Mouse (Mus musculus): ENCODE data around the gene Klhl33. TPM values are rescaled to one million over a fixed set of nuclear protein-coding genes. Genes with fewer than 3 reads are reported as not detected.

Gene Klhl33
- polyA plus RNA-seq, 1 experiment from 2014 or later: 0.35 TPM

- Histone ChIP-seq H3K36me3 (ENCODE audit: control insufficient read depth, insufficient read depth, low read length) (no peaks in the 10 kb centered on the region), H3K27ac (ENCODE audit: low read length) (no peak overlapping the region), H3K4me1 (ENCODE audit: control insufficient read depth, insufficient read depth, low read length) (peaks cover 4% of the 10 kb centered on the region; the same call in 1 of the 2 replicates), H3K27me3 (ENCODE audit: control insufficient read depth, insufficient read depth, low read length) (peaks cover 2% of the 10 kb centered on the region; the same call in 1 of the 2 replicates), H3K9me3 (ENCODE audit: control insufficient read depth, low read depth, low read length) (no peaks in the 10 kb centered on the region), H3K9ac (replicated peaks; ENCODE audit: low read depth, low read length) (peak overlapping the region; percentile 36), H3K4me3 (ENCODE audit: low read depth, low read length) (peak overlapping the region; percentile 35), H3K4me2 (replicated peaks; ENCODE audit: low read depth, low read length) (peak overlapping the region; percentile 73)
- WGBS: 11% methylated on average over 19 of the region's 19 CpGs
- ATAC-seq (ENCODE audit: insufficient number of reproducible peaks, insufficient read depth, low FRiP score, low read depth): no peak
Measured at GRCm38 (mm10) chr14:50895985-50896746, 1.1 kb downstream of the Klhl33 start.

GRCm38 (mm10) chr14:50895407-50895806, 1.9 kb downstream of the Klhl33 start:
- Histone ChIP-seq H3K27ac (ENCODE audit: low read length) (no peak overlapping the region), H3K9ac (replicated peaks; ENCODE audit: low read depth, low read length) (no peak overlapping the region), H3K4me2 (replicated peaks; ENCODE audit: low read depth, low read length) (no peak overlapping the region), H3K4me3 (ENCODE audit: low read depth, low read length) (no peak overlapping the region), H3K27me3 (ENCODE audit: control insufficient read depth, insufficient read depth, low read length) (peaks cover 2% of the 10 kb centered on the region; the same call in 1 of the 2 replicates), H3K9me3 (ENCODE audit: control insufficient read depth, low read depth, low read length) (no peaks in the 10 kb centered on the region), H3K36me3 (ENCODE audit: control insufficient read depth, insufficient read depth, low read length) (no peaks in the 10 kb centered on the region), H3K4me1 (ENCODE audit: control insufficient read depth, insufficient read depth, low read length) (peaks cover 4% of the 10 kb centered on the region; the same call in 1 of the 2 replicates)
- ATAC-seq (ENCODE audit: insufficient number of reproducible peaks, insufficient read depth, low FRiP score, low read depth): no peak

DNA sequence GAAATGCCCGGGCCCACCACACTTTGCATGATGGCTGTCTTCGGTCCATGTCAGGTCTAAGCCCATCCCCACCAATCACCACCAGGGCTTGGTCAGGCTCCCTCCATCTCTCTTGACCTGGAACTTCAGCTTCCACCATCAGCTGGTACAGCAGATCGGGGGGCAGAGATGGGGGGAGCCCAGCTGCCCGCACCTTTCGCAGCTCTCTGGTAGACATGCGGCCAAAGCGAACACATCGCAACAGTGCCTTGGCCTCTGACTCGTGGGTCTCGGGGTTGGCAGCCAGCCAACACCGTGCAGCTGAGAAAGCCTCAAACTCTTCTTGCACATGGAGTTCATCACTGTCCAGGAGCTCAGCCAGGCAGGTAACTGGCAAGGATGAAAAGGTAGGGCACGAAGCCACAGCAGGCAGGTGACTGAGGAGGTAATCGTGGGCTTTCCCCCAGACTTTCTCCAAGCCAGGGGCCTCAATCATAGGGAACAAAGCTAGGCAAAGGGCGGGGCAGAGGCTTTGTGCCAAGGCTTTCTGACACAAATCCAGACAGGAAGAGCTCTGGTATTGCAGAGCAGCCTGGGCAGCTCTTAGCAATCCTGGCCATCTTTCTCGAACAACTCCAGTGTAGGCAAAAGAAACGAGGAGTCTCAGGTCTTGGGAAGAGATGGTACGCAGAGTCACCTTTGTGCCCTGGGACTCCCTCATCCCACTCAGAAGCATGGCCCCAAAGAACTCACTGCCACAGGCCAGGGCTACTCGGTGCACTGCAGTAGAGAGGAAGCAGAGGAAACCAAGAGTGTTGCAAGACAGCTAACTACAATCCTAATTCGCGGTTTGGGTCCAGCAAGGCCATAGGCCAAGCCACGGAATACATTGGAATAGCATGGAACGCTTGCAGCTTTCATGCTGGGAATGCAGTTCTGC, 4.5 kb downstream of the Klhl33 start:
- Histone ChIP-seq H3K4me1 (ENCODE audit: control insufficient read depth, insufficient read depth, low read length) (peaks cover 4% of the 10 kb centered on the region; the same call in 1 of the 2 replicates), H3K4me2 (replicated peaks; ENCODE audit: low read depth, low read length) (no peak overlapping the region), H3K4me3 (ENCODE audit: low read depth, low read length) (no peak overlapping the region), H3K27me3 (ENCODE audit: control insufficient read depth, insufficient read depth, low read length) (peaks cover 2% of the 10 kb centered on the region; the same call in 1 of the 2 replicates), H3K27ac (ENCODE audit: low read length) (no peak overlapping the region), H3K36me3 (ENCODE audit: control insufficient read depth, insufficient read depth, low read length) (no peaks in the 10 kb centered on the region), H3K9me3 (ENCODE audit: control insufficient read depth, low read depth, low read length) (no peaks in the 10 kb centered on the region), H3K9ac (replicated peaks; ENCODE audit: low read depth, low read length) (no peak overlapping the region)
- no peak for ATAC-seq (ENCODE audit: insufficient number of reproducible peaks, insufficient read depth, low FRiP score, low read depth)
- WGBS: 75% methylated on average over 22 of the region's 22 CpGs

GRCm38 (mm10) chr14:50892091-50892490, 5.2 kb downstream of the Klhl33 start:
- 84% methylated on average over 7 of the region's 7 CpGs for WGBS
- Histone ChIP-seq H3K36me3 (ENCODE audit: control insufficient read depth, insufficient read depth, low read length) (no peaks in the 10 kb centered on the region), H3K27ac (ENCODE audit: low read length) (no peak overlapping the region), H3K4me2 (replicated peaks; ENCODE audit: low read depth, low read length) (no peak overlapping the region), H3K27me3 (ENCODE audit: control insufficient read depth, insufficient read depth, low read length) (peaks cover 2% of the 10 kb centered on the region; the same call in 1 of the 2 replicates), H3K4me1 (ENCODE audit: control insufficient read depth, insufficient read depth, low read length) (peaks cover 4% of the 10 kb centered on the region; the same call in 1 of the 2 replicates), H3K9me3 (ENCODE audit: control insufficient read depth, low read depth, low read length) (no peaks in the 10 kb centered on the region), H3K4me3 (ENCODE audit: low read depth, low read length) (no peak overlapping the region), H3K9ac (replicated peaks; ENCODE audit: low read depth, low read length) (no peak overlapping the region)
- no peak for ATAC-seq (ENCODE audit: insufficient number of reproducible peaks, insufficient read depth, low FRiP score, low read depth)

GRCm38 (mm10) chr14:50891621-50892020, 5.7 kb downstream of the Klhl33 start:
- Histone ChIP-seq H3K9ac (replicated peaks; ENCODE audit: low read depth, low read length) (no peak overlapping the region), H3K9me3 (ENCODE audit: control insufficient read depth, low read depth, low read length) (no peaks in the 10 kb centered on the region), H3K4me1 (ENCODE audit: control insufficient read depth, insufficient read depth, low read length) (peaks cover 4% of the 10 kb centered on the region; the same call in 1 of the 2 replicates), H3K27me3 (ENCODE audit: control insufficient read depth, insufficient read depth, low read length) (peaks cover 2% of the 10 kb centered on the region; the same call in 1 of the 2 replicates), H3K4me2 (replicated peaks; ENCODE audit: low read depth, low read length) (no peak overlapping the region), H3K36me3 (ENCODE audit: control insufficient read depth, insufficient read depth, low read length) (no peaks in the 10 kb centered on the region), H3K27ac (ENCODE audit: low read length) (no peak overlapping the region), H3K4me3 (ENCODE audit: low read depth, low read length) (no peak overlapping the region)
- ATAC-seq (ENCODE audit: insufficient number of reproducible peaks, insufficient read depth, low FRiP score, low read depth): no peak
- WGBS: 90% methylated on average over 8 of the region's 8 CpGs

DNA sequence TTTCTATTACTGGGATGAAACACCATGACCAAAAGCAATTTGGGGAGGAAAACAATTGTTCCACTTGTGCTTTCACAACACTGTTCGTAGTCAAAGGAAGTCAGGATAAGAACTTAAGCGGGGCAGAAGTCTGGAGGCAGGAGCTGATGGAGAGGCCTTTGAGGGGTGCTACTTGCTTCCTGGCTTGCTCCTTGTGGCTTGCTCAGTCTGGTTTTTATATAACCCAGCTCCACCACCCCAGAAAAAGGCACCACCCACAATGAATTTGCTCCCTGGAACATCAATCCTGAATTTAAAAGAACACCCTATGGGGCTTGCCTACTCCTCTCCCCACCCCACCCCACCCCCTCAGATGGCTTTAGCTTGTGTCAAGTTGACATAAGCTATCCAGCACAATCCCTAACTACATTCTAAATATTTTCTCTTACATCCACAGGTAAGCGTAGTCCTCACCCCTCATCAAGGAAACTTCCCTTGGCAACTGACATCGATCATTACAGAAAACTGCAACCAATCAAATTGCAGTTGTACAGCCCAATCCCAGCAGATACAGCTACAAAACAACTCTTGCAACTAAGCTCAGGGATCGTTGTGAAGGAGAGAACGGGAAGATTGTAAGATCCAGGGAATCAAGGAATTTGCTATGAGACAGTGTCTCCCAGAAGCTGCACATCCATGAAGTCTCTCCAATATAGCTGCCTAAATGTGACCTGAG, 20.9 kb downstream of the Klhl33 start:
- WGBS: 87% methylated on average over 6 of the region's 6 CpGs
- no peak overlapping the region for H3K4me3 ChIP-seq (ENCODE audit: low read depth, low read length)
- no peaks in the 10 kb centered on the region for H3K36me3 ChIP-seq (ENCODE audit: control insufficient read depth, insufficient read depth, low read length)
- ATAC-seq (ENCODE audit: insufficient number of reproducible peaks, insufficient read depth, low FRiP score, low read depth): no peak
- H3K27ac ChIP-seq (ENCODE audit: low read length): no peak overlapping the region
- no peaks in the 10 kb centered on the region for H3K4me1 ChIP-seq (ENCODE audit: control insufficient read depth, insufficient read depth, low read length)
- no peak overlapping the region for H3K4me2 ChIP-seq (replicated peaks; ENCODE audit: low read depth, low read length)
- H3K27me3 ChIP-seq (ENCODE audit: control insufficient read depth, insufficient read depth, low read length): no peaks in the 10 kb centered on the region
- H3K9me3 ChIP-seq (ENCODE audit: control insufficient read depth, low read depth, low read length): no peaks in the 10 kb centered on the region
- H3K9ac ChIP-seq (replicated peaks; ENCODE audit: low read depth, low read length): no peak overlapping the region

GRCm38 (mm10) chr14:50875591-50876230, 21.6 kb downstream of the Klhl33 start:
- Histone ChIP-seq H3K4me2 (replicated peaks; ENCODE audit: low read depth, low read length) (no peak overlapping the region), H3K9me3 (ENCODE audit: control insufficient read depth, low read depth, low read length) (no peaks in the 10 kb centered on the region), H3K9ac (replicated peaks; ENCODE audit: low read depth, low read length) (no peak overlapping the region), H3K4me1 (ENCODE audit: control insufficient read depth, insufficient read depth, low read length) (0 out of 2 replicates have a peak, but pooled peaks cover 2% of the 10 kb centered on the region), H3K27ac (ENCODE audit: low read length) (no peak overlapping the region), H3K4me3 (ENCODE audit: low read depth, low read length) (no peak overlapping the region), H3K36me3 (ENCODE audit: control insufficient read depth, insufficient read depth, low read length) (no peaks in the 10 kb centered on the region), H3K27me3 (ENCODE audit: control insufficient read depth, insufficient read depth, low read length) (no peaks in the 10 kb centered on the region)
- WGBS: 77% methylated on average over 6 of the region's 6 CpGs
- ATAC-seq (ENCODE audit: insufficient number of reproducible peaks, insufficient read depth, low FRiP score, low read depth): no peak

Data from stomach, embryonic 14.5 days (tissue).